Mouse (Mus musculus): Measurements from ENCODE around the gene Olfr1269. TPM values are rescaled to one million over a fixed set of nuclear protein-coding genes. Genes with fewer than 3 reads are reported as not detected.

Olfr1269 gene
- not detected for total RNA-seq (2021)
- polyA plus RNA-seq (2012; rRNA removed) = not detected in 2 replicates
- long read RNA-seq = 0 reads

GRCm38 (mm10) chr2:90121312-90121711 lies at the start of gene Olfr1269:
Gene Olfr1269, minus strand, starts transcription at chr2:90121412.
- intact Hi-C loops (cut with DNase I) = no loop called here
- H3K36me3 ChIP-seq (ENCODE audit: control insufficient read depth, insufficient read depth, low read length) = no peaks in the 10 kb centered on the region
- H3K4me1 ChIP-seq (ENCODE audit: control insufficient read depth, insufficient read depth, low read length) = no peaks in the 10 kb centered on the region
- DNase-seq = no peak
- no peak within 1 kb of the TSS for H3K4me3 ChIP-seq
- H3K79me2 ChIP-seq (replicated peaks; ENCODE audit: control insufficient read depth, insufficient read depth, low read length) = no peaks in the 10 kb centered on the region
- H3K27me3 ChIP-seq (ENCODE audit: control insufficient read depth, insufficient read depth, low read length) = no peaks in the 10 kb centered on the region
- WGBS = 87% methylated on average over 1 of the region's 1 CpGs
- H3K27ac ChIP-seq = no peak within 1 kb of the TSS
- TF ChIP-seq EP300 (IDR thresholded peaks at IDR 0.05; ENCODE audit: insufficient read depth, low read depth, low read length) = no peak
- no peak for TF ChIP-seq POLR2A (IDR thresholded peaks at IDR 0.05; ENCODE audit: insufficient read depth, low read depth, low read length)
- TF ChIP-seq CTCF (IDR thresholded peaks at IDR 0.05) = no peak
- no peak within 1 kb of the TSS for H3K9ac ChIP-seq (ENCODE audit: low read depth, low read length)

GRCm38 (mm10) chr2:90153916-90154315 lies 32.7 kb upstream of the Olfr1269 start:
- WGBS = 83% methylated on average over 9 of the region's 9 CpGs
- DNase-seq = no peak

GRCm38 (mm10) chr2:90152991-90153390 lies 31.8 kb upstream of the Olfr1269 start, which contains the start of gene Olfr1270:
Gene Olfr1270, minus strand, starts transcription at chr2:90153091.
- no peak for DNase-seq
- H3K4me1 ChIP-seq (ENCODE audit: control insufficient read depth, insufficient read depth, low read length) = no peaks in the 10 kb centered on the region
- H3K4me3 ChIP-seq = no peak within 1 kb of the TSS
- intact Hi-C loops (cut with DNase I) = no loop called here
- TF ChIP-seq POLR2A (IDR thresholded peaks at IDR 0.05; ENCODE audit: insufficient read depth, low read depth, low read length) = no peak
- TF ChIP-seq EP300 (IDR thresholded peaks at IDR 0.05; ENCODE audit: insufficient read depth, low read depth, low read length) = no peak
- no peak for TF ChIP-seq CTCF (IDR thresholded peaks at IDR 0.05)
- H3K27me3 ChIP-seq (ENCODE audit: control insufficient read depth, insufficient read depth, low read length) = no peaks in the 10 kb centered on the region
- no peaks in the 10 kb centered on the region for H3K36me3 ChIP-seq (ENCODE audit: control insufficient read depth, insufficient read depth, low read length)
- WGBS = 71% methylated on average over 3 of the region's 3 CpGs
- no peaks in the 10 kb centered on the region for H3K79me2 ChIP-seq (replicated peaks; ENCODE audit: control insufficient read depth, insufficient read depth, low read length)
- H3K27ac ChIP-seq = no peak within 1 kb of the TSS
- H3K9ac ChIP-seq (ENCODE audit: low read depth, low read length) = no peak within 1 kb of the TSS

More at GRCm38 (mm10) chr2:90153916-90154315, 32.7 kb upstream of the Olfr1269 start:
- Histone ChIP-seq H3K27ac (no peak overlapping the region), H3K36me3 (ENCODE audit: control insufficient read depth, insufficient read depth, low read length) (no peaks in the 10 kb centered on the region), H3K4me1 (ENCODE audit: control insufficient read depth, insufficient read depth, low read length) (no peaks in the 10 kb centered on the region), H3K27me3 (ENCODE audit: control insufficient read depth, insufficient read depth, low read length) (no peaks in the 10 kb centered on the region), H3K9ac (ENCODE audit: low read depth, low read length) (no peak overlapping the region), H3K79me2 (replicated peaks; ENCODE audit: control insufficient read depth, insufficient read depth, low read length) (no peaks in the 10 kb centered on the region), H3K4me3 (no peak overlapping the region)
- TF ChIP-seq CTCF (IDR thresholded peaks at IDR 0.05) (no peak), POLR2A (IDR thresholded peaks at IDR 0.05; ENCODE audit: insufficient read depth, low read depth, low read length) (no peak), EP300 (IDR thresholded peaks at IDR 0.05; ENCODE audit: insufficient read depth, low read depth, low read length) (no peak)
- intact Hi-C loops (cut with DNase I) = no loop called here

GRCm38 (mm10) chr2:90142196-90142595 lies 21.0 kb upstream of the Olfr1269 start, which contains the start of gene Olfr32:
Gene Olfr32, minus strand, starts transcription at chr2:90142296.
- no peak for DNase-seq
- Histone ChIP-seq H3K27me3 (ENCODE audit: control insufficient read depth, insufficient read depth, low read length) (no peaks in the 10 kb centered on the region), H3K4me1 (ENCODE audit: control insufficient read depth, insufficient read depth, low read length) (no peaks in the 10 kb centered on the region), H3K36me3 (ENCODE audit: control insufficient read depth, insufficient read depth, low read length) (no peaks in the 10 kb centered on the region), H3K4me3 (no peak within 1 kb of the TSS), H3K79me2 (replicated peaks; ENCODE audit: control insufficient read depth, insufficient read depth, low read length) (no peaks in the 10 kb centered on the region), H3K9ac (ENCODE audit: low read depth, low read length) (no peak within 1 kb of the TSS), H3K27ac (no peak within 1 kb of the TSS)
- intact Hi-C loops (cut with DNase I) = no loop called here
- TF ChIP-seq CTCF (IDR thresholded peaks at IDR 0.05) (no peak), POLR2A (IDR thresholded peaks at IDR 0.05; ENCODE audit: insufficient read depth, low read depth, low read length) (no peak), EP300 (IDR thresholded peaks at IDR 0.05; ENCODE audit: insufficient read depth, low read depth, low read length) (no peak)

GRCm38 (mm10) chr2:90070065-90070464 lies 51.1 kb downstream of the Olfr1269 start:
- Histone ChIP-seq H3K27me3 (ENCODE audit: control insufficient read depth, insufficient read depth, low read length) (no peaks in the 10 kb centered on the region), H3K27ac (no peak overlapping the region), H3K9ac (ENCODE audit: low read depth, low read length) (no peak overlapping the region), H3K36me3 (ENCODE audit: control insufficient read depth, insufficient read depth, low read length) (no peaks in the 10 kb centered on the region), H3K79me2 (replicated peaks; ENCODE audit: control insufficient read depth, insufficient read depth, low read length) (no peaks in the 10 kb centered on the region), H3K4me3 (no peak overlapping the region), H3K4me1 (ENCODE audit: control insufficient read depth, insufficient read depth, low read length) (no peaks in the 10 kb centered on the region)
- intact Hi-C loops (cut with DNase I) = no loop called here
- TF ChIP-seq EP300 (IDR thresholded peaks at IDR 0.05; ENCODE audit: insufficient read depth, low read depth, low read length) (no peak), CTCF (IDR thresholded peaks at IDR 0.05) (no peak), POLR2A (IDR thresholded peaks at IDR 0.05; ENCODE audit: insufficient read depth, low read depth, low read length) (no peak)
- no peak for DNase-seq
- WGBS = 57% methylated on average over 2 of the region's 2 CpGs

Other genes with a start within 250 kb of the Olfr1269 start
- not detected for gene Olfr1257, start 243.0 kb downstream of the Olfr1269 start, total RNA-seq (2021)
- gene Olfr1257, start 243.0 kb downstream of the Olfr1269 start, polyA plus RNA-seq (2012; rRNA removed) = not detected in 2 replicates
- gene Olfr1258, start 194.1 kb downstream of the Olfr1269 start, total RNA-seq (2021) = not detected
- gene Olfr1258, start 194.1 kb downstream of the Olfr1269 start, polyA plus RNA-seq (2012; rRNA removed) = not detected in 2 replicates
- not detected for gene Olfr1259, start 172.7 kb downstream of the Olfr1269 start, total RNA-seq (2021)
- not detected in 2 replicates for gene Olfr1259, start 172.7 kb downstream of the Olfr1269 start, polyA plus RNA-seq (2012; rRNA removed)
- gene Olfr1260, start 147.1 kb downstream of the Olfr1269 start, total RNA-seq (2021) = not detected
- not detected in 2 replicates for gene Olfr1260, start 147.1 kb downstream of the Olfr1269 start, polyA plus RNA-seq (2012; rRNA removed)
- gene Olfr1261, start 130.2 kb downstream of the Olfr1269 start, total RNA-seq (2021) = not detected
- gene Olfr1261, start 130.2 kb downstream of the Olfr1269 start, polyA plus RNA-seq (2012; rRNA removed) = not detected in 2 replicates
- gene Olfr1262, start 121.3 kb downstream of the Olfr1269 start, total RNA-seq (2021) = not detected
- not detected in 2 replicates for gene Olfr1262, start 121.3 kb downstream of the Olfr1269 start, polyA plus RNA-seq (2012; rRNA removed)
- gene Olfr1263, start 109.3 kb downstream of the Olfr1269 start, total RNA-seq (2021) = not detected
- not detected in 2 replicates for gene Olfr1263, start 109.3 kb downstream of the Olfr1269 start, polyA plus RNA-seq (2012; rRNA removed)
- not detected for gene Olfr1264, start 95.8 kb downstream of the Olfr1269 start, total RNA-seq (2021)
- gene Olfr1264, start 95.8 kb downstream of the Olfr1269 start, polyA plus RNA-seq (2012; rRNA removed) = not detected in 2 replicates
- gene Olfr1265, start 86.1 kb downstream of the Olfr1269 start, total RNA-seq (2021) = not detected
- gene Olfr1265, start 86.1 kb downstream of the Olfr1269 start, polyA plus RNA-seq (2012; rRNA removed) = not detected in 2 replicates
- gene Olfr140, start 57.8 kb downstream of the Olfr1269 start, total RNA-seq (2021) = not detected
- gene Olfr140, start 57.8 kb downstream of the Olfr1269 start, polyA plus RNA-seq (2012; rRNA removed) = not detected in 2 replicates
- not detected for gene Olfr32, start 20.9 kb upstream of the Olfr1269 start, total RNA-seq (2021)
- gene Olfr32, start 20.9 kb upstream of the Olfr1269 start, polyA plus RNA-seq (2012; rRNA removed) = not detected in 2 replicates
- not detected for gene Olfr1270, start 31.7 kb upstream of the Olfr1269 start, total RNA-seq (2021)
- gene Olfr1270, start 31.7 kb upstream of the Olfr1269 start, polyA plus RNA-seq (2012; rRNA removed) = not detected in 2 replicates
- not detected for gene Olfr1506, start 103.1 kb upstream of the Olfr1269 start, total RNA-seq (2021)
- not detected in 2 replicates for gene Olfr1506, start 103.1 kb upstream of the Olfr1269 start, polyA plus RNA-seq (2012; rRNA removed)
- not detected for gene Olfr142, start 136.2 kb upstream of the Olfr1269 start, total RNA-seq (2021)
- gene Olfr142, start 136.2 kb upstream of the Olfr1269 start, polyA plus RNA-seq (2012; rRNA removed) = not detected in 2 replicates
- gene Olfr1271, start 149.6 kb upstream of the Olfr1269 start, total RNA-seq (2021) = not detected
- not detected in 2 replicates for gene Olfr1271, start 149.6 kb upstream of the Olfr1269 start, polyA plus RNA-seq (2012; rRNA removed)
- gene Olfr1272, start 171.4 kb upstream of the Olfr1269 start, total RNA-seq (2021) = not detected
- gene Olfr1272, start 171.4 kb upstream of the Olfr1269 start, polyA plus RNA-seq (2012; rRNA removed) = not detected in 2 replicates
- under 1 TPM in 1 of 2 experiments, not detected in 1; 0.16 TPM for gene Gm13769, start 200.8 kb upstream of the Olfr1269 start, total RNA-seq (2021)
- not detected in 2 replicates for gene Gm13769, start 200.8 kb upstream of the Olfr1269 start, polyA plus RNA-seq (2012; rRNA removed)

All from heart, adult 2 months (tissue).